Mouse (Mus musculus) megakaryocyte progenitor cell, adult 5-6 weeks (primary cell): ENCODE measurements around the gene Myl6. TPM values are rescaled to one million over a fixed set of nuclear protein-coding genes. Genes with fewer than 3 reads are reported as not detected.
"Not testable (repeated sequence)": the region's sequence is repeated elsewhere in the genome, so short reads cannot be mapped to it uniquely, and the experiment has no call there.

Source experiments
- ATAC-seq: replicated peaks from 2 replicates; pipeline ENCODE4 v1.8.0; 2016; ENCODE audit warnings: mild to moderate bottlenecking, moderate TSS enrichment, inconsistent platforms; ENCODE audit not compliant: poor library complexity
- total RNA-seq, 2 experiments: library from RNA; stranded (forward) in 1 of 2; stranded (reverse) in 1 of 2; fragments of 157-497, 149-512 nt in 1 of 2; fragments of 200-1000 nt in 1 of 2; gene quantifications; 2 replicates each; pipeline versions ENCODE4 v1.2.3 to v1.2.4; 2015 to 2017

The Myl6 gene
- total RNA-seq, 2 experiments from 2014 or later: 760 to 1,230 TPM

- ATAC-seq: 0 out of 2 replicates have a peak, but pooled peaks have one; percentile 16
Observed at GRCm38 (mm10) chr10:128510301-128510700, 16.4 kb upstream of the Myl6 start.

- ATAC-seq: no peak
Observed at GRCm38 (mm10) chr10:128509831-128510230, 15.9 kb upstream of the Myl6 start.

- ATAC-seq: no peak
Observed at GRCm38 (mm10) chr10:128509203-128509602, 15.3 kb upstream of the Myl6 start.

GRCm38 (mm10) chr10:128508260-128508659 lies 14.3 kb upstream of the Myl6 start:
- ATAC-seq: no peak

- no peak for ATAC-seq
Observed at GRCm38 (mm10) chr10:128505974-128506373, 12.0 kb upstream of the Myl6 start.

- 0 out of 2 replicates have a peak, but pooled peaks have one; percentile 5 for ATAC-seq
Observed at GRCm38 (mm10) chr10:128505371-128505667, 11.4 kb upstream of the Myl6 start.

- ATAC-seq: peak; percentile 85
Observed at GRCm38 (mm10) chr10:128504641-128505370, 10.9 kb upstream of the Myl6 start.

GRCm38 (mm10) chr10:128504012-128504411 lies 10.1 kb upstream of the Myl6 start:
- no peak for ATAC-seq

GRCm38 (mm10) chr10:128503532-128503931 lies 9.6 kb upstream of the Myl6 start:
- no peak for ATAC-seq

GRCm38 (mm10) chr10:128502341-128502740 lies 8.4 kb upstream of the Myl6 start:
- ATAC-seq: no peak

GRCm38 (mm10) chr10:128499116-128499671 lies 5.2 kb upstream of the Myl6 start:
- ATAC-seq: peak; percentile 9; the same call in 1 of the 2 replicates

GRCm38 (mm10) chr10:128498590-128498989 lies 4.6 kb upstream of the Myl6 start, which contains the start of gene Myl6b:
Myl6b (minus strand) TSS chr10:128498685.
- ATAC-seq: peak; percentile 73

GRCm38 (mm10) chr10:128497134-128497737 lies 3.3 kb upstream of the Myl6 start:
- no peak for ATAC-seq

GRCm38 (mm10) chr10:128496509-128497077 lies 2.6 kb upstream of the Myl6 start:
- ATAC-seq: no peak

- no peak for ATAC-seq
Observed at GRCm38 (mm10) chr10:128495903-128496302, 2.0 kb upstream of the Myl6 start.

- no peak for ATAC-seq
Observed at GRCm38 (mm10) chr10:128495270-128495669, 1.3 kb upstream of the Myl6 start.

- ATAC-seq: no peak
Observed at GRCm38 (mm10) chr10:128494667-128495245, 811 bp upstream of the Myl6 start.

GRCm38 (mm10) chr10:128493319-128493694 lies 638 bp downstream of the Myl6 start:
- no peak; the same call in 1 of the 2 replicates for ATAC-seq

GRCm38 (mm10) chr10:128492633-128493311 lies 1.2 kb downstream of the Myl6 start:
- peak; percentile 34 for ATAC-seq

- not testable (repeated sequence) for ATAC-seq
Observed at GRCm38 (mm10) chr10:128492051-128492450, 1.9 kb downstream of the Myl6 start.

- ATAC-seq: no peak
Observed at GRCm38 (mm10) chr10:128491495-128491894, 2.5 kb downstream of the Myl6 start.
